Mouse (Mus musculus) intestine, embryonic 16.5 days (tissue): ENCODE measurements around the gene A930018P22Rik. TPM values are rescaled to one million over a fixed set of nuclear protein-coding genes. Genes with fewer than 3 reads are reported as not detected.

Source experiments
- ATAC-seq: fragments of 200-750 bp; cut with Nextera tagmentation; 2 replicates; pipeline ENCODE4 v1.8.0; 2017; ENCODE audit warnings: moderate TSS enrichment, moderate library complexity
- H3K27ac ChIP-seq: fragments of 300-500 bp; sonication (generic); 2 replicates; pipeline ENCODE4 v1.5.1; 2014; ENCODE audit warnings: mild to moderate bottlenecking, low read length
- H3K27me3 ChIP-seq: fragments of 300-500 bp; sonication (generic); replicated peaks from 2 replicates; pipeline ENCODE4 v1.6.1; 2014; ENCODE audit warnings: low read length, control low read depth, mixed read lengths; ENCODE audit not compliant: control insufficient read depth, insufficient read depth
- H3K36me3 ChIP-seq: fragments of 300-500 bp; sonication (generic); 2 replicates; pipeline ENCODE4 v1.6.1; 2014; ENCODE audit warnings: low read length, control low read depth; ENCODE audit not compliant: control insufficient read depth, insufficient read depth
- H3K4me1 ChIP-seq: fragments of 300-500 bp; sonication (generic); 2 replicates; pipeline ENCODE4 v1.6.1; 2014; ENCODE audit warnings: low read length, control low read depth, mixed read lengths; ENCODE audit not compliant: control insufficient read depth, insufficient read depth
- H3K4me2 ChIP-seq: fragments of 300-500 bp; sonication (generic); 2 replicates; pipeline ENCODE4 v1.6.1; 2014; ENCODE audit warnings: low read depth, low read length, control low read depth
- H3K4me3 ChIP-seq: fragments of 300-500 bp; sonication (generic); 2 replicates; pipeline ENCODE4 v1.5.1; 2014; ENCODE audit warnings: mild to moderate bottlenecking, low read length
- H3K9ac ChIP-seq: fragments of 300-500 bp; sonication (generic); 2 replicates; pipeline ENCODE4 v1.6.1; 2014; ENCODE audit warnings: low read depth, low read length
- H3K9me3 ChIP-seq: fragments of 300-500 bp; sonication (generic); 2 replicates; pipeline ENCODE4 v1.6.1; 2016; ENCODE audit warnings: low read length, control low read depth; ENCODE audit not compliant: control insufficient read depth
- WGBS: fragments of 180-500 bp; shearing (Covaris S2); extraction: QIAGEN DNeasy Blood & Tissue Kit; methylation state at CpG from one replicate; pipeline ENCODE4 v1.1.7; 2014; 5-methylcytosine and 5-hydroxymethylcytosine counted together
- polyA plus RNA-seq: library from polyadenylated mRNA; unstranded; fragments of >200 nt; fragmentation: Nextera tagmentation; extraction: Ambion mirVana; gene quantifications from 2 replicates; pipeline ENCODE4 v1.2.1, GENCODE M21; 2015

The A930018P22Rik gene
- polyA plus RNA-seq, 1 experiment from 2014 or later = 0.16 TPM

DNA sequence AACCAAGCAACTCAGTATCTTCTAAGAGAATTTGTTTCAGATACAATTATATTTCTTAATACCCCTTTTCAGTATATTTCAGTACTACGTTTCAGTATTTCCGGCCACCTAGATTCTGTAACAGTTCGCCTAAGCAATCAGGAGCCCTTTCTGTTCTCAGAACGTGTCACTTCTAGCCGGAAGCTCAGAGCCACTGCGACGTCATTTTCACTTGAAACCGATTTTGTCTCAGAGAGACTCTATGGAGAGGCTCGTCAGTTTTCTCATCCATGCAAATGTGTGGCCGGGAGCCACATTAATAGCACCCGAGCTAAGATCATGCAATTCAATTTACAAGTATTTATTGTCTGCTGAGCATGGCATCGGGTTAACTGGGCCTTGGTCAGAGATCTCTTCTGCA, 21.4 kb downstream of the A930018P22Rik start:
- ATAC-seq = no peak
- Histone ChIP-seq H3K9me3 (no peaks in the 10 kb centered on the region), H3K4me2 (no peak overlapping the region), H3K36me3 (no peaks in the 10 kb centered on the region), H3K4me1 (no peaks in the 10 kb centered on the region), H3K9ac (no peak overlapping the region), H3K4me3 (no peak overlapping the region), H3K27me3 (no peaks in the 10 kb centered on the region), H3K27ac (no peak overlapping the region)
- 86% methylated on average over 12 of the region's 12 CpGs for WGBS

DNA sequence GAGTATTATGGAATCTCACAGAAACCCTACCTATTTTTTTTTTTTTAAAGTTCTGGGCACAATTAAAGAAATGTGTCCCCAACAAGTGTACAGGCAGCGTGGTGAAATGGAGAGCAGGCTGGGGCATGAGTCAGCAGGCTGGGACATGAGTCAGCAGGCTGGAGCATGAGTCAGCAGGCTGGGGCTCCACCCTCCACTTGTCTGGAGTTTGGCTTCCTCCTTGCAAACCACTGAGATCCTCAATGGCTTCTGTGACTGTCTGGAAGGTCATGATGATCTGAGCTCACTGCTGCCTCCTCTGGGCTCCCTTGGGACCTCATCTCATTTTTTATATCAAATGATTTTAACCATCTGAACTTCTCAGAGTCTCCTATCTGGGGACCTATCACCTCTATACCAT, 23.4 kb downstream of the A930018P22Rik start:
- Histone ChIP-seq H3K36me3 (no peaks in the 10 kb centered on the region), H3K4me2 (no peak overlapping the region), H3K4me3 (no peak overlapping the region), H3K27me3 (no peaks in the 10 kb centered on the region), H3K9ac (no peak overlapping the region), H3K27ac (no peak overlapping the region), H3K9me3 (no peaks in the 10 kb centered on the region), H3K4me1 (no peaks in the 10 kb centered on the region)
- WGBS = 67% methylated on average over 1 of the region's 1 CpGs
- no peak for ATAC-seq

DNA sequence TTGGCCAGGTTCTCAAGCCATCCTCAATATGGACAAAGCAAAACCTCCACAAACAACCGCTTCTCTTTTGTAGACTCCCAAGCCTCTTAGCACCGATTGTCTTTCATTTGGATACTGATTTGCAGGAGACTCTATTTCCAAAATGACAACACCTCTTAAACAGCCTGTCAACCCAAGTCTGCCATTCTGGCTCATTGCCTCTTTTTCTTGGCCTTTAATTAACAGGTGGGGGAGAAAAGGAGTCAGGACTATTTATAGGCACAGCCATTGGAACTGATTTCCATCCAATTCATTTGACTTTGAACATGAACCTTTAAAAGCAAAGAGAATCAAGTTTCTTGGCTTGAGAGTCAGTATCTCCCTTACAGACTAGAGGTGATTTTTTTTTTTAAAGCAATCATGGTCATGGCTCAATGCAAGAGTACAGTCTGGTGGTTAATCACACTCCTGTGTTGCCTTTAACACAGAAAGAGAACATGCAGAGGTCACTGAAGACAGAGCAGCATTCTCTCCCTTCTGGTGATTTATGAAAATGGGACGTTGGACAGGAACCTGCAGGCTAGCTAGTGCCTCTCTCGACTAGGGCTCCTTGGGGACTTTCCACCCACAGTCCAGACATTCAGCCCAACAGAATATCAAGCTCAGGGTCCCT, 25.5 kb downstream of the A930018P22Rik start:
- no peak for ATAC-seq
- Histone ChIP-seq H3K9me3 (no peaks in the 10 kb centered on the region), H3K4me2 (no peak overlapping the region), H3K27me3 (no peaks in the 10 kb centered on the region), H3K36me3 (no peaks in the 10 kb centered on the region), H3K4me3 (no peak overlapping the region), H3K27ac (no peak overlapping the region), H3K4me1 (no peaks in the 10 kb centered on the region), H3K9ac (no peak overlapping the region)
- 66% methylated on average over 4 of the region's 4 CpGs for WGBS

DNA sequence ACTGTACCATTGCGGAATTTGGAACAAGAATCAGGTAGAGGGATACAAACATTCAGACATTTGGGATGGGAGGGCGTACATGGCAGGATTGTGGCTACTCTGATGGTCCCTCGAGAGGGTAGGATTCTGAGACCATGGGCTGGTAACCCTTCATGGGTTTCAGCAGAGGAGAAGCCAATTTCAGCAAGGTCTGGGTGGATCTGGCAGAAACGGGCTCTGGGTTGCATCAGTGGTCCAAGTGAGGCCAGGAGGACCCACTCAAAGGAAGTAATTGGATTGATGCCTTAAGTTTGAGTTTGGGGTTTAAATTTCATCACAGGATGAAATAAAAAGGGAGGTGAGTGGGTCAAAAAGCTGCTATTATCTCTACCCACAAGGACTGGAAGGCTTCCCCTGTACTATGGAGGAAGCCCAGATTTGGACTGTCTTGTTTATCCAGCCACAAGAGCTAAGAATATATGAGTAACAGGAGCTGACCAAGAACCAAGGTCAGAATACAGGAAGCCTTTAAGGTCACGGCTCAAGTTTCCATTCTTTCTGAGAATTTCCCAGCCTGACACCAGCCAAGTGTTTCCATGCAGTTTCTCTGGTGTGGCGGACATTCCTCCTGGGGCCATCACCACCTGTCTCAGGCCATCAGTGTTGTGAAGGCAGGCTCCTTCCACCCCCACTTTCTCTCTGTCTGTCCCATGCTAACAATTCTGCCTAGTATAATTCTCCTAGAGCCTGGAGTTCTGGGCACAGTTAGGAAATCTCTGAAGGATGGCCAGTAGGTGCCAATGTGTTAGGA, 28.2 kb downstream of the A930018P22Rik start:
- H3K36me3 ChIP-seq = no peaks in the 10 kb centered on the region
- no peaks in the 10 kb centered on the region for H3K4me1 ChIP-seq
- WGBS = 81% methylated on average over 6 of the region's 6 CpGs
- no peak overlapping the region for H3K4me3 ChIP-seq
- H3K27ac ChIP-seq = no peak overlapping the region
- H3K9ac ChIP-seq = no peak overlapping the region
- no peak overlapping the region for H3K4me2 ChIP-seq
- no peak for ATAC-seq
- H3K9me3 ChIP-seq = no peaks in the 10 kb centered on the region
- H3K27me3 ChIP-seq = no peaks in the 10 kb centered on the region

DNA sequence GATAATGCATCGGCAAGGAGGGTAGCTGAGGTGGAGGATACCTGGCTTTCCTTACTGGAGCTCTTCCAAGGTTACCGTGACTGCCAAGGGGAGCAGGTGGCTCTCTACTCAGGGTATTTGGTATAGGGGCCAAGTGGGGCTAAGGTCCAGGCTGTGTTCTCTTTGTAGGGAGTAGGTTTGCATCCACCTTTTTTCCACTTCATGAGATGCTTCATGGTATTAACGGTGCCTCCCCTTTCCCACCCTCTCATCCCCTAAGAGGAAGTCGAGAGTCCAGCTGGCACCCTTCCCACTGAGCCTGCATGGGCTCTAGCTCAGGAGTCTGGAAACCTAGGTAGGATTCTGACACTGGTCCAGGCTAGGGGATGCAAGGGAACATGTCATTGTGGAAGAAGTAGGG, 30.8 kb downstream of the A930018P22Rik start:
- 83% methylated on average over 4 of the region's 4 CpGs for WGBS
- no peak for ATAC-seq
- no peaks in the 10 kb centered on the region for H3K27me3 ChIP-seq

DNA sequence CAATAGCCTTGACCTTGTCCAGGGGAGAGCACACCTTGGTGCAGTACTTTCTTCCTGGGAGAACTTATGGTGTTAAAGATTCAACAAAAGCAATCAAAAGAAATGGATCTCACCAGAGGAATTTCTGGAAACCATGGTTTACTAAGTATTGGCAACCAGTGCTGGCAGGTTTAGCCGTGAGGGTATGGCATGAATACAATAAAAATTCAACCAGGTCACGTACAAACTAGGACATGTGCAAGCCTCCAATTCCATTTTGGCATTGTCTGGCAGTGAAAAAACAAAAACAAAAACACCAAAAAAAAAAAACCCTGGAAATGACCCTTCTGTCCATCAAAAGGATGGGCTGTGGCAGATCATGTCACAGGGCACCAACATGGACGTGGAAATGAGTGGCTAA, 31.3 kb downstream of the A930018P22Rik start:
- no peak for ATAC-seq
- Histone ChIP-seq H3K27me3 (no peaks in the 10 kb centered on the region), H3K27ac (no peak overlapping the region), H3K36me3 (no peaks in the 10 kb centered on the region), H3K9me3 (no peaks in the 10 kb centered on the region), H3K9ac (no peak overlapping the region), H3K4me1 (no peaks in the 10 kb centered on the region), H3K4me3 (no peak overlapping the region), H3K4me2 (no peak overlapping the region)
- 80% methylated on average over 3 of the region's 3 CpGs for WGBS

More for the DNA sequence above, 30.8 kb downstream of the A930018P22Rik start:
- H3K9me3 ChIP-seq = no peaks in the 10 kb centered on the region
- no peak overlapping the region for H3K9ac ChIP-seq
- no peaks in the 10 kb centered on the region for H3K36me3 ChIP-seq
- no peak overlapping the region for H3K27ac ChIP-seq
- H3K4me3 ChIP-seq = no peak overlapping the region
- H3K4me1 ChIP-seq = no peaks in the 10 kb centered on the region
- H3K4me2 ChIP-seq = no peak overlapping the region

DNA sequence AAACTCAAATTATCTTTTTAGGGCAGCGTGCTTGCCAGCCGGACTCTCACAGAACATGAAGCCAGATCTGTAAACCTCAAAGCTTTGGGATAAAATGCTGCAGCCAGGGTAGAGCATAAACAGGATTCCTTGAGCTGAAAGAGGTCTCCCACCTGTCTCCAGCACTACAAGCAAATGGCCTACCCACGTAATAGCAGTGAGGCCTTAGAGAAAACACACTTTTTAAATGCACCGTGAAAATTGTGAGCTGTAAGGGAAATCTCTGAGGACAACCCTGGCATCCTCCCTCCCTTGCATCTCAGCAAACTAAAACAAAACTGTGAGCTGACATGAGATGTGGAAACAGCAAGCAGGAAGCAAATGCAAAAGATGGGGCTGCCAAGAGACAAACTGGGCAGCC, 35.3 kb downstream of the A930018P22Rik start:
- Histone ChIP-seq H3K4me1 (no peaks in the 10 kb centered on the region), H3K9me3 (no peaks in the 10 kb centered on the region), H3K4me3 (no peak overlapping the region), H3K27me3 (no peaks in the 10 kb centered on the region), H3K36me3 (no peaks in the 10 kb centered on the region), H3K27ac (no peak overlapping the region), H3K9ac (no peak overlapping the region), H3K4me2 (no peak overlapping the region)
- no peak for ATAC-seq
- WGBS = 73% methylated on average over 4 of the region's 4 CpGs

DNA sequence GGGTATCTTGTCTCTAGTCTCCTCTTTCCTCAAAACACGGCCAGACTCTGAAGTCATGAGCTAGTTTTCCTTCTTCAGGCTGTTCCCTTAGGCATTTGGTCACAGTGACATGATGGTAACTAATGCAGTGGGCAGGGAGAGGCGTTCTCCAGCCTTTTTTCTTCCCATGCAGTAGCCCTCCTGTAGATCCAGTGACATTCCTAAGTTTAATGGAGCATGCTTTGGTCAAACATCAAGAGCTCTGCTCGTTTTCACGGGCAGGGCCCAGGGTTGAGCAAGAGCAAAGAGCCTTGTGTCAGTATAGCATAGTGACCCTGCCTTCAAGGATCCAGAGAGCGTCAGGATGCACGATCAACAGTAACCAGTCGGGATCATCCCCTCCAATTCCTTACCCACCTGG, 40.8 kb downstream of the A930018P22Rik start:
- Histone ChIP-seq H3K4me3 (no peak overlapping the region), H3K4me1 (no peaks in the 10 kb centered on the region), H3K9ac (no peak overlapping the region), H3K9me3 (no peaks in the 10 kb centered on the region), H3K27ac (no peak overlapping the region), H3K4me2 (no peak overlapping the region), H3K36me3 (no peaks in the 10 kb centered on the region), H3K27me3 (no peaks in the 10 kb centered on the region)
- 80% methylated on average over 7 of the region's 7 CpGs for WGBS
- no peak for ATAC-seq

DNA sequence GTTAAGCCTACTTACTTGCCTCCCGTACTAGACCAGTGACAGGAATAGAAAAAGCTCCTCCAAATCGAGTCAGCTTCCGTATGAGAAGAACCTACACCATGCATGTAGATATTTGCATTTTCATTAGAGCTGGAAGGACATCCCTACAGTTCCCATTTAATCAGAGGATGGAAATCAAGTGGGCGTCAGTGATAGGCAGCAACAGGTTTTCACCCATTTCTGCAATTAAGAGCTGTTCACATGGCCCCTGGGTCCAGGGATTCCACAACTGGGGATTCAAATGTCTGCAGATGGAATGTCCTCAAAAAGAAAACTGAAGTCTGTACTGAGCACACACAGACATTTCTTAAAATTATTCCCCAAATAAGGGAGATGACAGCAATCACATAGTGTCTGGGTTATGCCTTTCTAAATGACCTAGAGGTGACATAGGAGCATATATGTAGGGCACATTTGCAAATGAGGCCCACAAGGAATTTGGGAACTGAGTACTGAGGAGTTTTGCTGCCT, 41.5 kb downstream of the A930018P22Rik start:
- no peaks in the 10 kb centered on the region for H3K4me1 ChIP-seq
- ATAC-seq = no peak
- H3K9ac ChIP-seq = no peak overlapping the region
- H3K4me3 ChIP-seq = no peak overlapping the region
- 89% methylated on average over 4 of the region's 4 CpGs for WGBS
- no peak overlapping the region for H3K4me2 ChIP-seq
- no peaks in the 10 kb centered on the region for H3K9me3 ChIP-seq
- H3K27me3 ChIP-seq = no peaks in the 10 kb centered on the region
- no peaks in the 10 kb centered on the region for H3K36me3 ChIP-seq
- no peak overlapping the region for H3K27ac ChIP-seq
